Mouse (Mus musculus) C2C12 (cell line): ENCODE results near the gene Mki67.

ENCODE experiments used
- CEBPB ChIP-seq: IDR thresholded peaks from one replicate; pipeline ENCODE4 v1.6.1; 2011; ENCODE audit warnings: low read depth, mild to moderate bottlenecking, control low read depth, moderate library complexity
- CTCF ChIP-seq: IDR thresholded peaks from one replicate; pipeline ENCODE4 v1.5.1; 2011; ENCODE audit not compliant: control insufficient read depth, insufficient read depth, insufficient read length
- FOSL1 ChIP-seq: IDR thresholded peaks from one replicate; pipeline ENCODE4 v1.8.0; 2011; ENCODE audit warnings: mild to moderate bottlenecking, low read length; ENCODE audit not compliant: poor library complexity, insufficient read depth, severe bottlenecking
- MAX ChIP-seq: IDR thresholded peaks from one replicate; pipeline ENCODE4 v1.6.1; 2011; ENCODE audit warnings: mild to moderate bottlenecking, control low read depth
- MYOD1 ChIP-seq: IDR thresholded peaks from one replicate; pipeline ENCODE4 v1.6.1; 2011; ENCODE audit warnings: low read depth; ENCODE audit not compliant: control insufficient read depth, insufficient read length
- MYOG ChIP-seq: IDR thresholded peaks from one replicate; pipeline ENCODE4 v1.6.1; 2011; ENCODE audit not compliant: control insufficient read depth, insufficient read length; ENCODE audit errors: extremely low read depth
- USF1 ChIP-seq: IDR thresholded peaks from one replicate; pipeline ENCODE4 v1.6.1; 2011; ENCODE audit warnings: low read depth, mild to moderate bottlenecking, control low read depth, moderate library complexity

- no peak for TF ChIP-seq CTCF
- no peak for TF ChIP-seq USF1
- no peak for TF ChIP-seq MAX
- TF ChIP-seq MYOG, result no peak
- TF ChIP-seq MYOD1, result no peak
- TF ChIP-seq FOSL1, result no peak
- TF ChIP-seq CEBPB, result no peak
These were observed 2.8 kb downstream of the Mki67 start for GRCm38 (mm10) chr7:135713326-135713725.
